Mouse (Mus musculus): Measurements from ENCODE around the gene Hist2h2aa2.
"Not testable (repeated sequence)": the region's sequence is repeated elsewhere in the genome, so short reads cannot be mapped to it uniquely, and the experiment has no call there.

Hist2h2aa2 gene

GRCm38 (mm10) chr3:96239949-96240798 lies at the start of gene Hist2h2aa2:
Gene Hist2h2aa2, minus strand, starts transcription at chr3:96240276.
- peak; percentile 97 to 98 for DNase-seq

GRCm38 (mm10) chr3:96289201-96289600 lies 49.1 kb upstream of the Hist2h2aa2 start:
- no peak for DNase-seq

GRCm38 (mm10) chr3:96287334-96287733 lies 47.3 kb upstream of the Hist2h2aa2 start:
- peak in 1 of 2 experiments; percentile 27 for DNase-seq

GRCm38 (mm10) chr3:96284457-96284856 lies 44.4 kb upstream of the Hist2h2aa2 start:
- DNase-seq: peak in 1 of 2 experiments; percentile 40

- no peak for DNase-seq
Observed at GRCm38 (mm10) chr3:96280660-96281059, 40.6 kb upstream of the Hist2h2aa2 start.

GRCm38 (mm10) chr3:96277800-96278624 lies 37.9 kb upstream of the Hist2h2aa2 start:
- peak; percentile 95 to 96 for DNase-seq

- peak; percentile 56 to 61 for DNase-seq
Observed at GRCm38 (mm10) chr3:96277428-96277799, 37.3 kb upstream of the Hist2h2aa2 start.

GRCm38 (mm10) chr3:96273591-96274465 lies 33.8 kb upstream of the Hist2h2aa2 start:
- DNase-seq: peak in 1 of 2 experiments; percentile 11

- DNase-seq: peak; percentile 92 to 93
Observed at GRCm38 (mm10) chr3:96269511-96270474, 29.7 kb upstream of the Hist2h2aa2 start, which contains the start of gene Hist2h2bb. Gene Hist2h2bb, plus strand, starts transcription at chr3:96269752.

GRCm38 (mm10) chr3:96268776-96269378 lies 28.8 kb upstream of the Hist2h2aa2 start:
- DNase-seq: not testable (repeated sequence)

GRCm38 (mm10) chr3:96268051-96268775 lies 28.1 kb upstream of the Hist2h2aa2 start, which contains the start of gene Hist2h3b:
Gene Hist2h3b, plus strand, starts transcription at chr3:96268654.
- peak; percentile 84 to 87 for DNase-seq

GRCm38 (mm10) chr3:96267541-96267940 lies 27.5 kb upstream of the Hist2h2aa2 start:
- DNase-seq: no peak

GRCm38 (mm10) chr3:96266132-96266710 lies 26.1 kb upstream of the Hist2h2aa2 start:
- no peak for DNase-seq

GRCm38 (mm10) chr3:96264404-96264949 lies 24.4 kb upstream of the Hist2h2aa2 start:
- DNase-seq: no peak

GRCm38 (mm10) chr3:96263558-96264403 lies 23.7 kb upstream of the Hist2h2aa2 start:
- DNase-seq: peak; percentile 52 to 65

GRCm38 (mm10) chr3:96262979-96263550 lies 23.0 kb upstream of the Hist2h2aa2 start, which contains the start of gene Hist2h4:
Gene Hist2h4, minus strand, starts transcription at chr3:96263311.
- DNase-seq: peak; percentile 95 to 97

GRCm38 (mm10) chr3:96262216-96262875 lies 22.3 kb upstream of the Hist2h2aa2 start:
- peak; percentile 84 to 90 for DNase-seq
